Mouse (Mus musculus) cerebellum, postnatal 4 days (tissue): ENCODE measurements at regions not wholly inside any gene's neighbourhood (a gene's known extent, or its start where the extent isn't known, plus 50 kb on each side); places are given as distances from the start of the nearest gene placed in this dataset.

ENCODE experiments used
- DNase-seq, 2 experiments: peaks; one replicate each; pipeline ENCODE4 v3.0.0; 2022; ENCODE audit warnings: low spot score in 2 of 2, mixed read lengths in 1 of 2

- DNase-seq = no peak
Observed at GRCm38 (mm10) chr12:25896543-25896942, 518.5 kb downstream of the Rnf144a start.

- DNase-seq = no peak
Observed at GRCm38 (mm10) chr12:25895691-25896090, 519.4 kb downstream of the Rnf144a start.

DNA sequence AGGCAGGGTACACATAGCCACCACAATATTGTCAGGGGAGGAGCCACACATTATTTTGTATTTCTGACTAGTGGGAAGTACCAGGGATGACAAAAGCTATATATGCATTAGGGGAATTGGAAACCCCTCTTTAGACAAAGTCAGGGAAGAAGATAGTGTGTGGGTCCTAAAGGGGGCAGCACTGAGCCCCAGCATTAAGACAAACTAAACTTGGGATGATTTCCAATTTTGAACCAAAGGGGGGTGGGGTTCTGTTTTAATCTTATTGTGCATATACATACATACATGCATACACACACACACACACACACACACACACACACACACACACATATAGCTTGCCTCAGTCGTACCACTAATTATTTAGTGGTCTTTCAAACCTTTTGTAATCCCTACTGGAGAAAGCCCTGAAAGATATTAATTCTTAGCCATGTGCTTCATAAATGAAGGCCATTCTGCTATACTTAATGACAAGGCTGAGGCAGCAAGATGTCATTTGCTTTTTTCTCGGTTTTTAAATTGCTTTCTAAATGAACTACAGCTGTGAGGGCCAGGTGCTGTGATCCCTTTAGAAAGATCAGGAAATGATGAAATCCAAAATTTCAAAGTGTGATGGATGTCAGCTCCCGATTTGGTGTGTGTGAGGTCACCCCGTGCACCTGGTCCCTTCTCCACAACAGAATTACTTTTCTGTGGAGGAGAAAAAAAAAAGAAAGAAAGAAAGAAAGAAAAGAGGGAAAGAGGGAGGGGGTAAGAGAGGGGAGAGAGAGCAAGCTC, 523.5 kb downstream of the Rnf144a start:
- no peak for DNase-seq

- no peak for DNase-seq
Observed at GRCm38 (mm10) chr12:25890722-25891121, 524.3 kb downstream of the Rnf144a start.

DNA sequence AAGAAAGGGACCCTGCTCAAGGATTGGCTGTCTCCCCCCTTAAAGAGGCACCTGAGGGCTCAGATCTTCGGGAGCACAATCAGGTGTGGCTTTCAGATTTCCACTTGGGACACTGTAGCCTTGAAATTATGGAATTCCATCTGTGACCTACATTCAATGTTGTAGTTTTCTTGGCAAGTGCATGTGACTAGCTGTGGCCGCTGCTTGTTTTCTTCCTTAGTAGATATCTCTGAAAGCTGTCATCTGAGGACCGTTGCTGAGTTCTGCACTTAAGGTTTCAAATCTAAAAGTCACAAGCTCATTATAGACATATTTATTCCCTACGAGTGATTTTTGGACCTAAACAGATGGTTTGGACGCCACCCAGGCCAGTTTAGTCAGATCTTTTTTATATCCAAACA, 531.3 kb downstream of the Rnf144a start:
- DNase-seq = no peak

GRCm38 (mm10) chr12:25871816-25872215, 543.2 kb downstream of the Rnf144a start:
- no peak for DNase-seq

GRCm38 (mm10) chr12:25871001-25871461, 544.0 kb downstream of the Rnf144a start:
- DNase-seq = peak in 1 of 2 experiments; percentile 59

- no peak for DNase-seq
Observed at GRCm38 (mm10) chr12:25869846-25870245, 545.2 kb downstream of the Rnf144a start.

- peak in 1 of 2 experiments; percentile 56 for DNase-seq
Observed at GRCm38 (mm10) chr12:25865063-25865462, 550.0 kb downstream of the Rnf144a start.

DNA sequence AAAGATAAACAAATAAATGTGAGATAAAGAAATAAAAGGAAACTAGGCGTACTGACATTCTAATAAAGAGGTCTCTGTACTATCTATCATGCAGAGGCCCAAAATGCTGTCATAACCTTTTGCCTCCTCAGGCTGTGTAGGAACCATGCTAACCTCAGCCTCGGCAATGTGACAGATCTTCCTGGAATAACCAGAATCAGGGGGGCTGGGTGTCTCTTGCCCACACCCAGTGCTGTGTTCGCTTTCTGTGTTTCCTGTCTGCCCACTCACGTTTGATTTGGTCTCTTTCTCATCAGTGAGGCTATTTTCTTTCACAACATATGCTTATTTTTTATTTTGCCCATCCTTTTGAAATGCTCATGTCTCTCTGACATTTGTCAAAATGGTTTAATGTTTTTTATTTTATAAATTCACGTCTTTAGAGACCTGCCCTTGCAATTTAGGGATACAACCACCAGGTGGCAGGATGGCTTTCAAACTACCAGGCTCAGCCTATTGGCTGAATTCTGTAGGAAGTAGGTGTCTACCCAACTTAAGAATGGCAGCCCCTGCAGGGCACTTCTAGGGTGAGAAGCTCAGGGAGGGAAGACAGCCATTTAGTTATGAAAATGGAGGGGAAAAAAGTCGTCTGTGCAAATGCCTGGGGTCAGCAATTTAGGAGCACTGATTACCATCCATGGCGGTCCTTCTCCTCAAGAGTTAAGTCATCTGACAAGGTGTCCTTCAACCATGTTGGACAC, 550.8 kb downstream of the Rnf144a start:
- peak in 1 of 2 experiments; percentile 51 for DNase-seq

DNA sequence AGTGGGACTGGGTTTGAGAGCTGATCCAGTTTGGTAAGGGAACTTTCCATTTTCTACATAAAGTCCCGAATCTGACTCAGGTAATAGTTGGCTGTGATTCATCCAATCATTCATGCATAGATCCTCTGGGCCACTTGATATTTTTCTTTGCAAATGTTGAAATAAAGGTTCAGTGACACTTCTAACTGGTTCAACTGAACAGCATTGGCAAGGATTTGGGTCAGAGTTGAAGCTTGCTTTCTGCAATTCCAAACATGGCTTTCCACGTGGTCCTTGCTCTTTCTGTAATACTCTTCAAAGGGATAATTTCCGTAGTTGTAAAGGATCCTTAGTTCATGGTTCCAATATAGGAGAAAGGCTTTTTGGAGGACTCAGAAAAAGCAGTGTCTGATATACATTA, 554.0 kb downstream of the Rnf144a start:
- no peak for DNase-seq

- no peak for DNase-seq
Observed at GRCm38 (mm10) chr12:25858397-25858796, 556.7 kb downstream of the Rnf144a start.

GRCm38 (mm10) chr12:25830057-25830456, 585.0 kb downstream of the Rnf144a start:
- peak in 1 of 2 experiments; percentile 31 for DNase-seq

DNA sequence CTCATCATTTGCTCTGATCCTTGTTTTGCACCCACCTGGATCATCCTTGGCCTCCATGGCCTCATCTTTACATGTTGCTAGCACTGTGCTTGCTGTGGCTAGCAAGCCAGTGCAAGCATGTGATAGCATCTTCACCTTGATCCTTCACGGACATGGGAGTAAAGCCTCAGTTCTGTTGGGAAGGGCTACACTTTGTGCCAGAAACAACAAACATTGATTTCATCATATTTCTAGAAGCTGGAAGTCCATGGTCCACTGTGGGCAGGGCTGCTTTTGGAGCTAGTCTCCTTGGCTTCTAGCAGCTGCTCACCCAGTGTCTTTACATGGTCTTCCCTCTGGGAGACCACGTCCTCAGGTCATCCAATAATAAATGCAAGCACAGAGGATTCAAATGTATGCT, 587.1 kb downstream of the Rnf144a start:
- no peak for DNase-seq

- no peak for DNase-seq
Observed at GRCm38 (mm10) chr12:25826928-25827327, 588.1 kb downstream of the Rnf144a start.

DNA sequence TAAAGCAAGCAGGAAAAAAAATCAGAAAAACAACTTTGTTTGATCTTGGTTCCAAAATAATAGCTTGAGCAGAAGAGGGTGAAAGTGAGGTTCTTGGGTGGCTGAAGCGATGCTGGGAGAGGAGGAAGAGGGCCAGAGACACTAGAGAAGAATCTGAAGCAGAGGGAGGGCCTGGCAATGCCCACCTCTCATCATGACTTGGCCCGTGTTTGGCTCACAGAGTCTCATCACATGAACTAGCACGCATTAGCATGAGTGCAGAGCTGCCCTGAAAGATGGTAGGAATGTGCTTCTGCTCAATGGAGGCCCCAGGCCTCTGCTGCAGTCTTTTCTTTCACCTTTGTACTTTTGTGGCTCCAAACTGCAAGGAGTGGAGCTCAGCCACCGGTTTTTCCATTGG, 588.6 kb downstream of the Rnf144a start:
- DNase-seq = no peak

DNA sequence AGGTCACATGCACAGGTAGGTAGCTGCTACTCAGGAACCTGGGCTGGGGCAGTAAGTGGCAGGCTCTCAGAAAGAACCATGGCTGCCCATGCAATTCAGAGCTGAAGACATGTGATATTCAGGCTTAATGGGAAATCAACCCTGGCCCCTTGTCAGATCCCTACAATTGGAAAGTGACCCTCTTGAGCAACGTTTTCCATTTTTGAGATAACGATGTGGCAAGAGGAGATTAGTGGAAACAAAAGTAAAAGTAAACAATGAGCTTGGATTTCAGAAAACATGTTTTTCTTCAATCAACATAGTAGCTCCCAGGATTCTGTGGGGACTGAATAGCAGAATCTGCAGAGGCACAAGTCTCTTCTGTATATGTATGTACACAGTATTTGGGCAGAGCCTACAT, 598.8 kb downstream of the Rnf144a start:
- no peak for DNase-seq

DNA sequence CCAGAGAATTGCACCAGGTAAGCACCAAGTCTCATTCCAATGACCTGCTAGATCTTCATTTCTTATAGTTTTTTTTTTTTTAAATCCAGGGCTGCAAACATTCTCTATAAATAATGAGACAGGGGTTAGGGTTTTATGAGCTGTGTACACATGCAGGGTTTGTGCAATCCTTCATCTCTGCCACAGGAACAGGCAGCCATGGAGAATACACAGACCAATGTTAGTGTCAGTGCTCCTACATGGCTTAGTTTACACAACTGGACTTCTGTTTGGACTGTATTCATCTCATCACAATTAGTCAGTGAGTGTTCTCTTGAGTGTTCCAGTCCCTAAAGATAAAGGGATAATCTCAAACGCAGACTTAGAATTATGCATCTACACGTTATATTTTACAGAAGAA, 620.0 kb downstream of the Rnf144a start:
- DNase-seq = no peak

GRCm38 (mm10) chr12:25794571-25794970, 620.5 kb downstream of the Rnf144a start:
- peak in 1 of 2 experiments; percentile 48 for DNase-seq

GRCm38 (mm10) chr12:25792571-25793075, 622.4 kb downstream of the Rnf144a start:
- DNase-seq = no peak

GRCm38 (mm10) chr12:25790956-25791355, 624.1 kb downstream of the Rnf144a start:
- DNase-seq = no peak
